Mouse (Mus musculus): ENCODE measurements around the gene Adgrf3.

Adgrf3 gene

DNA sequence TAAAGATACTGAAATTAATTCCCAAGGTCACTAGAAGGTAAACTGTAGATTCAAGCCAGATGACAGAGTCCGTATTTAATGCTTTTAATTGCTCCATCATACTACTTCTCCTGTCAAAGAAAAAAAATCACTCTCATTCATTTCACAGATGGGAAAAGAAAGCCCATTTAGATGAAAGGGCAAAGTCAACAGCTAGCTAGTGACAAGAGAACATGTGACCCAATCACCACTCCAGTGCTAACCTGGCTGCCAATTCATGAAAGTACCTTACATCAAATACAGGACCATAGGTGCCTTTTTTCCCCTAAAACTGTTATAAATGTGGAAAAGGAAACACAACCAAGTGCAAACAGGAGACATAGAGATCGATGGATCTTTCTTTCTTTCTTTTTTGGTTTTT, 52.3 kb downstream of the Adgrf3 start:
- in situ Hi-C loops (cut with MboI, MseI): no loop called here

DNA sequence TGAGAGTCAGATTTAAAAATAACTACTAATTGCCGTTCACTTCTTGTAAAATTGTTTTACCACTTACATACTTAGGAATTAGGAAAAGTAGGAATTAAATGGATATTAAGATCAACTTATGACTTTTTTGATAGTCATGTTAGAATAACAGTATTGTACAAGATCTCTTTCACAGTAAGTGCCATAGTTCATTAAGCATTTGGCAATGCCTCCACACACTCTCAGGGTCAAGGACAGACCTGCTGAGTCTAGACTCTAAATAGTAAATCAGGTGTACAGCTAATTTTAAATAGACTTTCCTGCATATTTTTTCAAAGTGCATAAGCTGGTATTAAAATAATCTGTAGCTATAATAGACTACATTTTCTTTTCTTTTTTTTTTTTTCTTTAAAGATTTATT, 53.1 kb downstream of the Adgrf3 start:
- in situ Hi-C loops (cut with MboI, MseI): no loop called here

DNA sequence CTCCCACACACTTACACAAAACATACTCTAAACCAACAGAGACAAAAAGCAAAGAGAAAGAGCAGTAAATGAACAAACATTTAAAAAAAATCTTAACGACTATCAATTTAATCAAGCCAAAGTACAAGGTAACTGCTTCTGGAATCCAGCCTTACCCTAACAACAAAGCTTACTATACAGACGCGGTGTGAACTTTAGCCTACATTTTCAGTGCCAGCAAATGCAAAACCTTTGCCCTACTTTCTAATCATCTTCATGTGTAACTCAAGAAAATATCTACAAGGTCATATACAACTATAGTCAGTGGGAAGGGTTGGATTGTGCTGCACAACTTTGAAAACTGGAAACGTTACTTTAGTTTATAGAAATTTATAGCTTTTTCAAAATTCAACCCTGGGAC, 53.5 kb downstream of the Adgrf3 start:
- in situ Hi-C loops (cut with MboI, MseI): no loop called here

DNA sequence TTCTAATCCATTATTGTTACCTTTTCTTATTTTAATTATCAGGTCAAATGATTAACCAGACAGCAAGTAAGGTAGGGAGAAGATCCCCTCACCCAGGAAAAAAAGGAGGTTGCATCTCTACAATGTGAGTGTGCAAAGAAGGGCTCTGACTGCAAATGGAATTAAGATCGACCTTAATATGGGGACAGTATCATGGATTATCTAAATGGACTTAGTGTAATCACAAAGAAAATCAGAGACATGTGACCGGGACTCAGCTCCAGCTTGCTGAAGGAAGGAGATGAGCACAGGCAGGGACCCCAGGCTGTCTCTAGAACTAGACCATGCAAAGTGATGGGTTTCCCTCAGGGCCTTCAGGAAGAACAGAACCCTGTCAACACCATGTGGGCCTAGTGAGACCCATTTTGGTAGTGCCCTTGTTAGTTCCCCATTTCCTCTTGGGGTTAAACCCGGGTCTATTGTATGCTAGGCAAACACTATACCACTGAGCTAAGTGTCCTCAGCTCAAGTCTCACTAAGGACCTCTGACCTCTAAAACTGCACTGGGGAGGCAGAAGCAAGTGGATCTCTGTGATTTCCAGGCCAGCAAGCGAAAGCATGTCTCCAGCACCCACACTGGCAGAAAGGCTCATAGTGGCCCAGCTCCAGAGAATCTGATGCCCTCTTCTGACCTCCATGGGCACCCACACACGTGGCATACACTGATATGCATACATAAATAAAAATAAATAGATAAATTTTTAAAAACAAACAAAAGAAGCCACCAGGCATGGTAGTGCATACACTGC, 57.2 kb downstream of the Adgrf3 start:
- in situ Hi-C loops (cut with MboI, MseI): no loop called here

DNA sequence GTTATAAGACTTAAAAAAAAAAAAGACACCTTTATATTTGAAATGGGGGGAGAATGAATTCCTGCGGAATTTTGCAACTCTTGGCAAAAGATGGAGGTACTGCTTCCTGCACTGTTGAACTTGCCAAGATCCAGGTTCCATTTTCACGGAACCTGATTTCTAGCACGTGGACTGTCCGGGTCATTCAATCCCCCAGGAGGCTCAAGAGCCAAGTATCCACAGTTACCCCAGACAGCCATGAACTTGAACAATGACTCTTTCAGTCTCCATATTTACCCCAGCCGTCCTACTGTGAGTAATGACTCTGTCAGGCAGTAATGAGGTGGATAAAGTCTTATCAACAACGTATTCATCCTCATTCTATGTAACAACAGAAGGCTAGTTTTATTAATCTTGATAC, 59.0 kb downstream of the Adgrf3 start:
- in situ Hi-C loops (cut with MboI, MseI): no loop called here
